Mouse (Mus musculus): ENCODE measurements around the gene Uqcc1. TPM values are rescaled to one million over a fixed set of nuclear protein-coding genes. Genes with fewer than 3 reads are reported as not detected.
A peak's percentile ranks its signal among the peaks of the same experiment; 100 is the strongest.

Uqcc1 gene
- polyA plus RNA-seq (2015; fragmentation: Nextera tagmentation; extraction: Ambion mirVana) = 84.5 and 92.8 TPM in 2 replicates

GRCm38 (mm10) chr2:155929531-155930442 is at the start of gene Uqcc1:
TSS of gene Uqcc1 (minus strand) at chr2:155930310.
- Histone ChIP-seq H3K4me2 (ENCODE audit: low read depth, low read length) (peak within 1 kb of the TSS; percentile 64), H3K27ac (ENCODE audit: low read length) (peak within 1 kb of the TSS; percentile 92), H3K4me3 (ENCODE audit: low read length) (peak within 1 kb of the TSS; percentile 61), H3K4me1 (ENCODE audit: control insufficient read depth, insufficient read depth, low read length) (peaks cover 13% of the 10 kb centered on the region), H3K9me3 (ENCODE audit: control insufficient read depth, low read length) (no peaks in the 10 kb centered on the region), H3K27me3 (replicated peaks; ENCODE audit: control insufficient read depth, insufficient read depth, low read length) (no peaks in the 10 kb centered on the region), H3K36me3 (ENCODE audit: control insufficient read depth, insufficient read depth, low read length) (no peaks in the 10 kb centered on the region), H3K9ac (ENCODE audit: low read depth, low read length) (peak within 1 kb of the TSS; percentile 70)
- WGBS = under 1% methylated on average over 38 of the region's 38 CpGs
- peak; percentile 99 for ATAC-seq

- no peaks in the 10 kb centered on the region for H3K27me3 ChIP-seq (replicated peaks; ENCODE audit: control insufficient read depth, insufficient read depth, low read length)
- H3K9ac ChIP-seq (ENCODE audit: low read depth, low read length) = no peak overlapping the region
- no peak overlapping the region for H3K4me2 ChIP-seq (ENCODE audit: low read depth, low read length)
- no peak overlapping the region for H3K27ac ChIP-seq (ENCODE audit: low read length)
- WGBS = 82% methylated on average over 5 of the region's 5 CpGs
- no peaks in the 10 kb centered on the region for H3K9me3 ChIP-seq (ENCODE audit: control insufficient read depth, low read length)
- peaks cover 17% of the 10 kb centered on the region for H3K36me3 ChIP-seq (ENCODE audit: control insufficient read depth, insufficient read depth, low read length)
- no peak overlapping the region for H3K4me3 ChIP-seq (ENCODE audit: low read length)
- no peaks in the 10 kb centered on the region for H3K4me1 ChIP-seq (ENCODE audit: control insufficient read depth, insufficient read depth, low read length)
- ATAC-seq = no peak
Measured at GRCm38 (mm10) chr2:155979328-155979991, 49.4 kb upstream of the Uqcc1 start.

- Histone ChIP-seq H3K4me3 (ENCODE audit: low read length) (no peak overlapping the region), H3K36me3 (ENCODE audit: control insufficient read depth, insufficient read depth, low read length) (peaks cover 12% of the 10 kb centered on the region; the same call in 1 of the 2 replicates), H3K4me1 (ENCODE audit: control insufficient read depth, insufficient read depth, low read length) (no peaks in the 10 kb centered on the region), H3K27ac (ENCODE audit: low read length) (no peak overlapping the region), H3K9me3 (ENCODE audit: control insufficient read depth, low read length) (no peaks in the 10 kb centered on the region), H3K4me2 (ENCODE audit: low read depth, low read length) (no peak overlapping the region), H3K9ac (ENCODE audit: low read depth, low read length) (no peak overlapping the region), H3K27me3 (replicated peaks; ENCODE audit: control insufficient read depth, insufficient read depth, low read length) (no peaks in the 10 kb centered on the region)
- 78% methylated on average over 14 of the region's 14 CpGs for WGBS
- ATAC-seq = no peak
Measured at GRCm38 (mm10) chr2:155974087-155974731, 44.1 kb upstream of the Uqcc1 start.

GRCm38 (mm10) chr2:155973348-155973747 is 43.2 kb upstream of the Uqcc1 start:
- peak; percentile 87 for ATAC-seq
- no peaks in the 10 kb centered on the region for H3K9me3 ChIP-seq (ENCODE audit: control insufficient read depth, low read length)
- no peak overlapping the region for H3K4me2 ChIP-seq (ENCODE audit: low read depth, low read length)
- no peak overlapping the region for H3K4me3 ChIP-seq (ENCODE audit: low read length)
- no peak overlapping the region for H3K27ac ChIP-seq (ENCODE audit: low read length)
- H3K4me1 ChIP-seq (ENCODE audit: control insufficient read depth, insufficient read depth, low read length) = no peaks in the 10 kb centered on the region
- peaks cover 16% of the 10 kb centered on the region for H3K36me3 ChIP-seq (ENCODE audit: control insufficient read depth, insufficient read depth, low read length)
- H3K9ac ChIP-seq (ENCODE audit: low read depth, low read length) = no peak overlapping the region
- WGBS = 71% methylated on average over 6 of the region's 6 CpGs
- no peaks in the 10 kb centered on the region for H3K27me3 ChIP-seq (replicated peaks; ENCODE audit: control insufficient read depth, insufficient read depth, low read length)

- Histone ChIP-seq H3K9me3 (ENCODE audit: control insufficient read depth, low read length) (no peaks in the 10 kb centered on the region), H3K4me2 (ENCODE audit: low read depth, low read length) (no peak overlapping the region), H3K27me3 (replicated peaks; ENCODE audit: control insufficient read depth, insufficient read depth, low read length) (no peaks in the 10 kb centered on the region), H3K9ac (ENCODE audit: low read depth, low read length) (no peak overlapping the region), H3K27ac (ENCODE audit: low read length) (no peak overlapping the region), H3K4me3 (ENCODE audit: low read length) (no peak overlapping the region), H3K36me3 (ENCODE audit: control insufficient read depth, insufficient read depth, low read length) (peaks cover 23% of the 10 kb centered on the region), H3K4me1 (ENCODE audit: control insufficient read depth, insufficient read depth, low read length) (no peaks in the 10 kb centered on the region)
- WGBS = 37% methylated on average over 1 of the region's 1 CpGs
- no peak for ATAC-seq
Measured at GRCm38 (mm10) chr2:155962991-155963390, 32.9 kb upstream of the Uqcc1 start.

- H3K27ac ChIP-seq (ENCODE audit: low read length) = no peak overlapping the region
- H3K4me2 ChIP-seq (ENCODE audit: low read depth, low read length) = no peak overlapping the region
- H3K36me3 ChIP-seq (ENCODE audit: control insufficient read depth, insufficient read depth, low read length) = peaks cover 17% of the 10 kb centered on the region
- WGBS = 83% methylated on average over 10 of the region's 10 CpGs
- peaks cover 4% of the 10 kb centered on the region; the same call in 1 of the 2 replicates for H3K4me1 ChIP-seq (ENCODE audit: control insufficient read depth, insufficient read depth, low read length)
- no peak for ATAC-seq
- no peak overlapping the region for H3K4me3 ChIP-seq (ENCODE audit: low read length)
- H3K9ac ChIP-seq (ENCODE audit: low read depth, low read length) = no peak overlapping the region
- no peaks in the 10 kb centered on the region for H3K27me3 ChIP-seq (replicated peaks; ENCODE audit: control insufficient read depth, insufficient read depth, low read length)
- no peaks in the 10 kb centered on the region for H3K9me3 ChIP-seq (ENCODE audit: control insufficient read depth, low read length)
Measured at GRCm38 (mm10) chr2:155961862-155962261, 31.8 kb upstream of the Uqcc1 start.

GRCm38 (mm10) chr2:155959981-155960380 is 29.9 kb upstream of the Uqcc1 start:
- Histone ChIP-seq H3K27ac (ENCODE audit: low read length) (no peak overlapping the region), H3K4me2 (ENCODE audit: low read depth, low read length) (no peak overlapping the region), H3K4me3 (ENCODE audit: low read length) (no peak overlapping the region), H3K4me1 (ENCODE audit: control insufficient read depth, insufficient read depth, low read length) (peaks cover 4% of the 10 kb centered on the region; the same call in 1 of the 2 replicates), H3K9ac (ENCODE audit: low read depth, low read length) (no peak overlapping the region), H3K27me3 (replicated peaks; ENCODE audit: control insufficient read depth, insufficient read depth, low read length) (no peaks in the 10 kb centered on the region), H3K36me3 (ENCODE audit: control insufficient read depth, insufficient read depth, low read length) (peaks cover 12% of the 10 kb centered on the region), H3K9me3 (ENCODE audit: control insufficient read depth, low read length) (no peaks in the 10 kb centered on the region)
- 80% methylated on average over 5 of the region's 5 CpGs for WGBS
- ATAC-seq = no peak

GRCm38 (mm10) chr2:155956134-155957059 is 26.3 kb upstream of the Uqcc1 start, which contains the start of gene Cep250:
TSS of gene Cep250 (plus strand) at chr2:155956458.
- Histone ChIP-seq H3K27me3 (replicated peaks; ENCODE audit: control insufficient read depth, insufficient read depth, low read length) (no peaks in the 10 kb centered on the region; the same call in 1 of the 2 replicates), H3K4me3 (ENCODE audit: low read length) (peak within 1 kb of the TSS; percentile 97), H3K4me1 (ENCODE audit: control insufficient read depth, insufficient read depth, low read length) (peaks cover 4% of the 10 kb centered on the region; the same call in 1 of the 2 replicates), H3K9me3 (ENCODE audit: control insufficient read depth, low read length) (no peaks in the 10 kb centered on the region), H3K27ac (ENCODE audit: low read length) (peak within 1 kb of the TSS; percentile 86), H3K4me2 (ENCODE audit: low read depth, low read length) (peak within 1 kb of the TSS; percentile 64), H3K9ac (ENCODE audit: low read depth, low read length) (peak within 1 kb of the TSS; percentile 99), H3K36me3 (ENCODE audit: control insufficient read depth, insufficient read depth, low read length) (no peaks in the 10 kb centered on the region)
- peak; percentile 99 for ATAC-seq
- under 1% methylated on average over 59 of the region's 59 CpGs for WGBS
